Mouse (Mus musculus): ENCODE measurements around the gene Zfp986.

Zfp986 gene

DNA sequence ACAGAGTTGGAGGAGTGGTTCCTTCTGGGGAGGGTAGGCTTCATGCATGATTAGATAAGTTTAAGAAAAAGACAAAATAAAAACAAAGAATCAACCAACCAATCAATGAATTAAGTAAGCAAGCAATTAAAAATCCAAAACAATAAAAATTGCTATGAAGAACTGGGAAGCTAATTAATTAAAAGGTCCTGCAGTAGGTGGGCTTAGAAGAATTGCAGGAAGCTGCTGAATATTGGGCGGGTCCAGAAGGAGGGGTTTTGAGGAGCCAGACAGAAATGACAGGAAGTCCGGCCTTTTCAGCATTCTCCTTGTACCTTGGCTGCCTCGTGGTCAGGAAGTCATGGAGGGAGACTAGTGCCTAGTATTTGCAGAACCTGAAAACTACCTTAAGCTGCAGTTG lies at the start of gene Zfp986:
Zfp986 (plus strand) TSS at position 301 of the 400 bp plus-strand sequence.
- in situ Hi-C loops (cut with MboI, MseI): loop anchor here (10.0 to 25.0 kb wide), 3 partner anchors 106 to 1106 kb away; partner anchors contain the start of gene Zfp989 (in 1 of the 2)

DNA sequence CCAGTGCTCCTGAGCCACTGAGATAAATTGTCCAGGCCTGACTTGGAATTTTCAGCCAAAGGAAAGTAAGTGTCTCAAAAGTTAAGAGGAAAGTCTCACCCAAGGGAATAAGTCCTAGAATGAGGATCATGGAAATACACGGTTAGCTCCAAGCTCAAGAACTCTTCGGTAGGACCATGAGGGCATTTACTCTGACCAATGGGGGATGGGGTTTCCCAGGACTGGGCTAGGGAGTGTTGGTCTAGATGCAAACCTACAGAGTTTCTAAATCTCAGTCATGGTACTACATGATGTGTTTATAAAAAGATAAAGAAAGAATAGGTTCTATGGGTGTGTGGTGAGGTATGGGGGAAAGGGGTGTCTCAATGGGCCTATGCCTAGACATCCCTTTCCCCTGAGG lies 48.6 kb upstream of the Zfp986 start:
- in situ Hi-C loops (cut with MboI, MseI): loop anchor here (5.0 kb wide), 3 partner anchors 637 to 1347 kb away; no protein-coding TSS in a partner anchor

DNA sequence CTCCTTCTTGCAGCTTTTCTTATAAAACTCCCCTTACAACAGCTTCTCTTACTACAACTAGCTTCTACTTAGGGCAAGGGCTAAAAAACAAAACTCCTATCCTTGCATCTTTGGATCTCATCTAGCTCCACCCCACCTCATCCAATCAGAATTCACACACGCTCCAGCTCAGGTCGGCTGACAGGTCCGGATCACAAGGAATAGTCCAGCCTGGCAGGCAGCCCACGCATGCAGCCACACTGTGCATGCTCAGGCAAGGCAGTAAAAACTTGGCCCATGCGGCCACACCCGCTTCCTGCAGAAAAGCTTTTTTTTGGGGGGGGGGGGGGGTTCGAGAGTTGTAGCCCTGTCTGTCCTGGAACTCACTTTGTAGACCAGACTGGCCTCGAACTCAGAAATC lies 43.0 kb upstream of the Zfp986 start:
- in situ Hi-C loops (cut with MboI, MseI): loop anchor here (25.0 kb wide), 2 partner anchors 912 to 1112 kb away; no protein-coding TSS in a partner anchor

DNA sequence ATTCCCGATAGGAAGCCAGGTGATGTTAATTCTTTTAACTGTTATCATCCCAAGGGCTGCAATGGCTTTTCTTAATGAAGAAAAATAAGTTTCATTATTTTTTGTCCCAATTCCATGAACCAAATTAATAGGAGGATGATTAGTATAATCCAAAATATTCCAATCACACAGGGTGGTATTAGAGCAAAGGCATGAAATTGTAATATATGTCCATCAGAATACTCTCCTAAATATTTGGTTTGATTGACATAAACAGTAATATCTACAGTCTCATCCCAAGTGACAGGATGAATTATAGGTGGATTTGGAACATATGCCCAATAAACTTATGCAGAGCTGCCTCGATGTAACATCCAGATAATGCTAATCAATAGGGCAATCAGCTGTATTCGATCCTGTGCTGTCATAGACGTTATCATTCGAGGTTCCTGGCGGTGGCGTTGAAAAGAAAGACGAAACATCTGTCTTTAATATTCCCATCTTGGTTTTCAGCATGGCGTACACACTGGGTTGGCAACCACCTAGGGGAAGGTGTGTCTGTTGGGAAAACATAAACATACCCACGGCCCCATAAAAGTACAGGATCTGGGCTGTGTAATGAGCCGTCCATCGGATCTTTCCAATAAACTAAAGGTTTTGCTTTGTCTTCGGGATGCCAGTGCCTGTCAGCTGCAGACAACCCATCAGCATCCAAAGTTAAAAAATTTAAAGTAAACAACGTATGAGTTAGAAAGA lies 37.1 kb upstream of the Zfp986 start:
- in situ Hi-C loops (cut with MboI, MseI): loop anchor here (25.0 kb wide), 2 partner anchors 906 to 1106 kb away; no protein-coding TSS in a partner anchor

DNA sequence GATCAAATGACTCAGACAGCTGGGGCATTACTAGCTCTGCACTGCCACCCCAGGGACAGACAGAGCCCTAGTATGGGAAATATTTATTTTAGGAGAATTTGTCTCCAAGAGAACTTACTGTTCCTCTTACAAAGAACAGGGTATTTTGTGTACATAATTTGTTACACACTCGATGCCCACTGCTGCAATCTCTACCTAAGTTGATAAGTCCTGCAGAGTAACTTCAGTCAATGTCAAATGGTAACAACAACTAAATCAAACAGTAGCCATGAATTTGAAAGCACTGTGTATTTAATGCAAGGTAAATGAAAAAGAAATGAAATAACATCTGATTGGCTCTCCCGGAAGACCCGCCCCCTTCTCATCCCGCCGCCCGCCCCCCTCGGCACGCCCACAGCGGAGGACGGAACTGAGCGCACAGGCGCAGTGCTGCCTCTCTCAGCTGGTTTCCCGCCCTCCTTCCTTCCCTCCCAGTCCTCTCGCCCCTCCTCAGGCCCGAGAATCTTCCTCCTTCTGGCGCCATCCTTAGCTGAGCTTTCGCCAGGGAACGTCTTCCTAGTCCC lies 32.2 kb upstream of the Zfp986 start:
- in situ Hi-C loops (cut with MboI, MseI): loop anchor here (25.0 kb wide), 2 partner anchors 901 to 1101 kb away; no protein-coding TSS in a partner anchor

DNA sequence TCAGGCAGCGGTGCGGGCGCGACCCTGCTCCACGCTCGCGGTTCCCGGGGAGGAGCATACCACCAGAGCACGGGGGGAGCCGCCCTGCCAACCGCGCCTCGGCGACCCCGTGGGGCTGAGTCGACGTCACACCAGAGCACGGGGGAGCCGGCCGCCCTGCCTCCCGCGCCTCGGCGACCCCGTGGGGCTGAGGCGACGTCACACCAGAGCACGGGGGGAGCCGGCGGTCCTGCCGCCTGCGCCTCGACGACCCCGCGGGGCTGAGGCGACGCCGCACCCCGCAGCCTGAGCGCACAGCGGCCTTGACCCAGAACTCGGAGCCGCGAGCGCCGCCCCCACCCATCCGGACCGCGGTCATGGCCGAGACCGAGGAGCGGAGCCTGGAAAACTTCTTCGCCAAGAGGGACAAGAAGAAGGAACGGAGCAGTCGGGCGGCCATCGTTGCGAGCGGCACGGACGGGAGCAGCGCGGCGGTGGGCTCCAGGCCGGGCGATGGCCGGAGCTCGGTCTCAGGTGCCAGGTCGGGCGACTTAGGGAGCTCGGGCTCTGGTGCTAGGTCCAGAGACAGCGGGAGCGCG lies 31.6 kb upstream of the Zfp986 start:
- in situ Hi-C loops (cut with MboI, MseI): loop anchor here (25.0 kb wide), 2 partner anchors 900 to 1100 kb away; no protein-coding TSS in a partner anchor

DNA sequence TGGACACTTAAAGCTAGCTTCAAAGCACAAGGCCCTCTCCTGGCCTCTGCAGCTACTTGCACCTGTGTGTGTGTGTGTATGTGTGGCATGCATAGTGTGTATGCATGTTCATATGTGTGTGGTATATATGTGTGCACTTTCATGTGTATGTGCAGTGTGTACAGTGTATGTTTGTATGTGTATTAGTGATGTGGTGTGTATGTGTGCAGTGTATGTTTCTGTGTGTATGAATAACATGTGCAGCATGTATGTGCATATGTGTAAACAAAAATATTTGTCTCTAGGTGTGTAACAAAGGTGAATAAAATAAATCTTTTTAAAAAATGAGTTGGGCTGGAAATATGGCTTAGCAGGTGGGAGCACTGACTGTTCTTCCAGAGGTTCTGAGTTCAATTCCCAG lies 21.8 kb upstream of the Zfp986 start:
- in situ Hi-C loops (cut with MboI, MseI): loop anchor here (5.0 to 25.0 kb wide), 4 partner anchors 208 to 1351 kb away; no protein-coding TSS in a partner anchor

DNA sequence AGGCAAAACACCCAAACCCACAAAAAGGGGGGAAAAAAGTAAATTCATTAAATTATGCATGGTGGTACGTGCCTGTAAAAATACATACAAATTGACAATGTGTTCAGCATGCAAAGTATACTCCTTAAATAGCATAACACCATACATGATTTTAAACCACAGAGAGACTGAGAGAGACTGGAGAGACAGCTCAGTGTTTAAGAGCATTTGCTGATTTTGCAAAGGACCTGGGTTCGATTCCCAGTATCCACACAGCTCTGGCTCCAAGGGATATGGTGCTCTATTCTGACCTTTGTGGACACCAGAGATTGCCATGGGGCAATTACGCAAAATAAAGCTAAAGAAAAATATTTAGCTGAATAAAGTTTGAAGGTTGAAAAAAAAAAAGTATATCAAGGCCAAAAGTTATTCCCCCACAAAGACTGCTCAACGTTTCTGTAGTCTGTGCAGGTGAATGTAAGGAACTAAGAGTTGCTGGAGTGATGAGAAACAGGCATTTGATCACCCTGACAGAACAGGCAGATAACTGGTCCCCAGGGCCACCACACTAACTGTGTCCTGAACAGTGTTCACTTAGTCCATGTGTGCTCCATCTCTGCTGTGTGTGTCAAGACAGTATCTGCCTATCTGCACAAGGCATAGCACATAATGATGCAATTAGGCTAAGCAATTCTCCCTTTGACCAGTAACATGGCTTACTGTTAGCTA lies 20.3 kb upstream of the Zfp986 start:
- in situ Hi-C loops (cut with MboI, MseI): loop anchor here (5.0 to 25.0 kb wide), 4 partner anchors 206 to 1349 kb away; no protein-coding TSS in a partner anchor

DNA sequence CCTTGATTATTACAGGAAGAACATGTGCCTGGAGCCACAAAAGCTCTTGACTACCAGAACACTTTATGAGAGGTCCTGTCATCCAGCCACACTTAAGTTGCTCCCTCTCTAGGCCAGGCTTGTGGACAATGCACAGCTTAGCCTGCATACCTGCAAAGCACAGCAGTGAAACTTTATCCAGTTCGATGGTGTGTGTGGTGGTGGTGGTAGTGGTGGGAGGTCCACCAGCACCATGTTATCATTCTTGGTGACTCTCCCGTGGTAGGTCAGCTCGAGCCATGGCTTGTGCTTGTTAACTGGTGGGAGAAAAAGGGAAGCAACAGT lies 19.7 kb upstream of the Zfp986 start:
- in situ Hi-C loops (cut with MboI, MseI): loop anchor here (5.0 to 25.0 kb wide), 4 partner anchors 206 to 1348 kb away; no protein-coding TSS in a partner anchor

DNA sequence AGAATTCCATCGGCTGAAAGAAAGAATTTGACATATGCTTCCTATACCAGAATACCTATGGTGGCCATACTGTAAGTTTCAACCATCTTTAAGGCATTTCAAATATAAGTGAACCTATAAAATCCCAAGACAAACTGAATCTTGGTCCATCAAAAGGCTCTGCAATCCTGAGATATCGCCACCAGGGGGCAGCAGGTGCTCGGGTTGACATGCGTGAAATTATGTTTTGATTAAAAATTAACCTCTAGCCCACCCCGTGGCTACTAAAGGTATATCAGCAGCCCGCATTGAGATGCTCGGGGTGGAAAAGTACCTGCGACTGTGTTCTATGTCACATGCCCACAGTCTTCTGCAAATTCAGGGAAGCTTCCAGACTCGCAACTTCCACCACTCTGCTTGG lies 17.2 kb upstream of the Zfp986 start:
- in situ Hi-C loops (cut with MboI, MseI): loop anchor here (5.0 to 25.0 kb wide), 4 partner anchors 89 to 1753 kb away; no protein-coding TSS in a partner anchor

DNA sequence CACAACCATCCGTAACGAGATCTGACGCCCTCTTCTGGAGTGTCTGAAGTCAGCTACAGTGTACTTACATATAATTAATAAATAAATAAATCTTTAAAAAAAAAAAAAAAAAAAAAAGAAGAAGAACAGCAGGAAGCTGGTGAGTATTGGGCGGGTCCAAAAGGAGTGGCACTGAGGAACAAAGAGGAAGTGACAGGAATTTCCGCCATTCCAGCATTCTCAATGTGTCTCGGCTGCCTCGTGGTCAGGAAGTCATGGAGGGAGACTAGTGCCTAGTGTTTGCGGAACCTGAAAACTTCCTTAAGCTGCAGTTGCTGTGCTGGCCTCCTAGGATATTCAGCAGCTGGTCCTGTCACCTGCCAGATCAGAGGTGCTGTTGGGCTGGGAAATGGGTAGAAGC lies 4.7 kb upstream of the Zfp986 start:
- in situ Hi-C loops (cut with MboI, MseI): loop anchor here (5.0 to 25.0 kb wide), 6 partner anchors 102 to 1913 kb away; partner anchors contain the start of gene Zfp989 (in 1 of the 2)
